Mouse (Mus musculus) hindbrain, postnatal 0 days (tissue): ENCODE results near the gene Fam184b. TPM values are rescaled to one million over a fixed set of nuclear protein-coding genes. Genes with fewer than 3 reads are reported as not detected.
A peak's percentile ranks its signal among the peaks of the same experiment; 100 is the strongest.

ENCODE experiments used
- ATAC-seq: fragments of 200-750 bp; cut with Nextera tagmentation; 2 replicates; pipeline ENCODE4 v1.8.0; 2017; ENCODE audit warnings: mild to moderate bottlenecking, moderate TSS enrichment, moderate library complexity
- DNase-seq: peaks from one replicate; pipeline ENCODE4 v3.0.0-alpha.2; 2015; ENCODE audit warnings: low spot score
- H3K27ac ChIP-seq: fragments of 300-500 bp; sonication (generic); 2 replicates; pipeline ENCODE4 v1.5.1; 2014; ENCODE audit warnings: mild to moderate bottlenecking
- H3K27me3 ChIP-seq: fragments of 300-500 bp; sonication (generic); 2 replicates; pipeline ENCODE4 v1.6.1; 2014; ENCODE audit warnings: low read length, mixed read lengths; ENCODE audit not compliant: insufficient read depth
- H3K36me3 ChIP-seq: fragments of 300-500 bp; sonication (generic); 2 replicates; pipeline ENCODE4 v1.6.1; 2014; ENCODE audit warnings: low read length, mixed read lengths; ENCODE audit not compliant: insufficient read depth
- H3K4me1 ChIP-seq: fragments of 300-500 bp; sonication (generic); 2 replicates; pipeline ENCODE4 v1.6.1; 2014; ENCODE audit warnings: antibody characterized with exemption, low read length, mixed read lengths; ENCODE audit not compliant: insufficient read depth
- H3K4me2 ChIP-seq: fragments of 300-500 bp; sonication (generic); 2 replicates; pipeline ENCODE4 v1.6.1; 2014; ENCODE audit warnings: low read depth, mild to moderate bottlenecking, low read length, moderate library complexity, mixed read lengths
- H3K4me3 ChIP-seq: fragments of 300-500 bp; sonication (generic); 2 replicates; pipeline ENCODE4 v1.5.1; 2014; ENCODE audit warnings: low read length
- H3K9ac ChIP-seq: fragments of 300-500 bp; sonication (generic); replicated peaks from 2 replicates; pipeline ENCODE4 v1.6.1; 2014; ENCODE audit warnings: mild to moderate bottlenecking, low read length, moderate library complexity, mixed read lengths
- H3K9me3 ChIP-seq: fragments of 300-500 bp; sonication (generic); 2 replicates; pipeline ENCODE4 v1.6.1; 2016; ENCODE audit warnings: low read length, mixed read lengths
- CTCF ChIP-seq: IDR thresholded peaks from 2 replicates; pipeline ENCODE4 v1.5.1; 2016; ENCODE audit warnings: antibody characterized with exemption, control low read depth, low read depth
- WGBS: fragments of 180-500 bp; shearing (Covaris S2); extraction: QIAGEN DNeasy Blood & Tissue Kit; methylation state at CpG from one replicate; pipeline ENCODE4 v1.1.7; 2014; 5-methylcytosine and 5-hydroxymethylcytosine counted together
- polyA plus RNA-seq: library from polyadenylated mRNA; unstranded; fragments of >200 nt; fragmentation: Nextera tagmentation; extraction: Ambion mirVana; gene quantifications from 2 replicates; pipeline ENCODE4 v1.2.1, GENCODE M21; 2015
- total RNA-seq: library from RNA; depleted of rRNA; stranded (reverse); fragments of >200 nt; gene quantifications from 2 replicates; pipeline ENCODE4 v1.2.3, GENCODE M21; 2014

Gene Fam184b
- total and polyA plus RNA-seq, 2 experiments from 2014 or later, result 15.1 to 15.3 TPM

DNA sequence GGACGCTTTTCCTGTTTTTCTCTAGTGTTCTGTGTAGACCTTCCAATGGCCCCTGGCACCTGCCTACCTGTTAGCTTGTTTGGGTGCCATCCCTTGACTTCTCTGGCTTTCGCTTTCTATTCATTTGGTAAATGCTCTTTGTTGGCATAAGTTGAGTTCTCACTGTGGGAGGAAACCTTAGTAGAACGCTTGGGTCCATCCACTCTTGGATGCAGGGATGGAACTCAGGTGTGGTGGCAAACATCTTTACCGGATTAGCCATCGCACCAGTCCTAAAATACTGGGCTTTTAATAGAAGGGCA is 118.7 kb downstream of the Fam184b start:
- DNase-seq (no peak), ATAC-seq (no peak)
- Histone ChIP-seq H3K36me3 (peaks cover 10% of the 10 kb centered on the region), H3K27ac (no peak overlapping the region; the same call in 1 of the 2 replicates), H3K4me1 (peaks cover 8% of the 10 kb centered on the region), H3K4me3 (peak overlapping the region; percentile 97), H3K9ac (peak overlapping the region; percentile 86), H3K27me3 (no peaks in the 10 kb centered on the region), H3K9me3 (no peaks in the 10 kb centered on the region), H3K4me2 (peak overlapping the region; percentile 95)
- TF ChIP-seq CTCF, result no peak
- 2% methylated on average over 5 of the region's 5 CpGs for WGBS

DNA sequence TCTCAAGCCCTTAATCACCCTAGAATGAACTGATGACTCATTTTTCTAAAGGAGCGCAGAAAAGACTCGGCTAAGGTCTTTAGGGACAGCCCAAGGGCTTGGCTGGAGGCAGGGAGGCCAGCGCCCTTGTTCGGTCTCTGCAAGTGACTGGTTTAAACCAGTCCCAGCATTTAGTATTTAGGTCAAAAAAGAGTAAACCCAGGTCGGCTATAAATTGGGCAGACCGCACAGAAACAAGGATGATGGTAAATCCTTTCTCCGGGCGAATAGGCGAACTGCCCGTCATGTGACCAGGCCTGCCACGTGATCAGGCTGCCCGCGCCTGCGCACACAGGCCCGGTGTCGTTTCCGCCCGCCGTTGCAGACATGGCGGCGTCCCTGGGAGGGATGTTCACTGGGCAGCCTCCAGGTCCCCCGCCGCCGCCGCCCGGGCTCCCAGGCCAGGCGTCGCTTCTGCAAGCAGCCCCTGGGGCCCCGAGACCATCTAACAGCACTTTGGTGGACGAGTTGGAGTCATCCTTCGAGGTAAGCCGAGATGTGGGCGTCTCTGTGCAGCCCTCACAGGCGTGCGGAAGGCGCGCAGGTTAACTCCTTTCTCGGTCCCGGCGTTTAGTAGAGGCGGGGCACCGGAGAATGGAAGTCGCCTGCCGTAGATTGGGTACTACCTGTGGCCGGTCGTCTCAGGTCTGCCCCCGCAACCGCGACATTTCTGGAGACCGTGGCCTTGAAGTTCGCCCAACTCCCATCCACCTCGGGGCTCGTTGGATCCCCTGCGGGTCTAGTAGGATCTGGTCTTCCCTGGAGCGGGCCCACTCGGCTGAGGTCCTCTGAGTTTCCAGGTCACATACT is 119.2 kb downstream of the Fam184b start, which contains the start of gene Med28:
Gene Med28, plus strand, starts transcription at position 270 of the 849 bp plus-strand sequence.
- Histone ChIP-seq H3K4me3 (peak within 1 kb of the TSS; percentile 97), H3K4me1 (peaks cover 8% of the 10 kb centered on the region), H3K36me3 (peaks cover 4% of the 10 kb centered on the region), H3K9ac (peak within 1 kb of the TSS; percentile 86), H3K27ac (peak within 1 kb of the TSS; percentile 80), H3K4me2 (peak within 1 kb of the TSS; percentile 95), H3K27me3 (no peaks in the 10 kb centered on the region), H3K9me3 (no peaks in the 10 kb centered on the region)
- 0 out of 2 replicates have a peak, but pooled peaks have one; percentile 9 for TF ChIP-seq CTCF
- 1% methylated on average over 56 of the region's 56 CpGs for WGBS
- DNase-seq (peak; percentile 95), ATAC-seq (peak; percentile 97)

DNA sequence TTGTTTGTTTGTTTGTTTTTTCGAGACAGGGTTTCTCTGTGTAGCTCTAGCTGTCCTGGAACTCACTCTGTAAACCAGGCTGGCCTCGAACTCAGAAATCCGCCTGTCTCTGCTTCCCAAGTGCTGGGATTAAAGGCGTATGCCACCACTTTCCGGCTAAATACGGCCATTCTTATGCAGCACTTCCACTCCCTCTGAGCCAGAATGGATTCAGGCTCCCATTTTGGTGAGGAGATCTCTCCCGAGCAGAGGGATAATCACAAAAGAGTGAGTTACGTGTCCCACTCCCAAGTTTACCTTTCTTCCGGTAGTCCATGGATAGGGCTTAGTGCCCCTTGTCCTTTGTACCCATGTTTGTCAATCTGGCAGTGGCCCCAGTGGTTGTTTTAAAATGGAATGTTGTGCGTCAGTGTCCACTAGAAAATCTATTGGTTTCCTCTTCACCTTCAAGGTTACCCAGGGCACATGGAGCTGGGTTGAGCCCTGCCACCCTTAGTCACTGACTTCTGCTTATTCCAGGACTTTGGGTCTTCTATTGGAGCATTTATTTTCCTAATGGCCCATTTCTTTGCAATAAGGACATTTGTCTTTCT is 124.2 kb downstream of the Fam184b start:
- no peaks in the 10 kb centered on the region; the same call in 1 of the 2 replicates for H3K4me1 ChIP-seq

GRCm38 (mm10) chr5:45514599-45514998 is 124.8 kb downstream of the Fam184b start:
- no peak for DNase-seq
- WGBS, result 86% methylated on average over 1 of the region's 1 CpGs
- no peak for TF ChIP-seq CTCF
- no peak overlapping the region for H3K4me3 ChIP-seq
- H3K9ac ChIP-seq, result no peak overlapping the region
- peaks cover 9% of the 10 kb centered on the region; the same call in 1 of the 2 replicates for H3K36me3 ChIP-seq
- H3K27ac ChIP-seq, result no peak overlapping the region
- H3K9me3 ChIP-seq, result no peaks in the 10 kb centered on the region
- no peaks in the 10 kb centered on the region for H3K27me3 ChIP-seq
- ATAC-seq, result no peak
- H3K4me2 ChIP-seq, result no peak overlapping the region
- no peaks in the 10 kb centered on the region; the same call in 1 of the 2 replicates for H3K4me1 ChIP-seq

More for the DNA sequence above, 124.2 kb downstream of the Fam184b start:
- no peak for ATAC-seq
- WGBS, result 92% methylated on average over 10 of the region's 10 CpGs
- Histone ChIP-seq H3K36me3 (peaks cover 9% of the 10 kb centered on the region; the same call in 1 of the 2 replicates), H3K4me3 (no peak overlapping the region), H3K4me2 (no peak overlapping the region), H3K9ac (no peak overlapping the region), H3K27me3 (no peaks in the 10 kb centered on the region), H3K27ac (no peak overlapping the region), H3K9me3 (no peaks in the 10 kb centered on the region)
- DNase-seq, result no peak
- TF ChIP-seq CTCF, result no peak

GRCm38 (mm10) chr5:45513511-45513910 is 125.9 kb downstream of the Fam184b start:
- no peaks in the 10 kb centered on the region for H3K27me3 ChIP-seq
- no peak overlapping the region for H3K9ac ChIP-seq
- DNase-seq (no peak), ATAC-seq (no peak)
- no peak overlapping the region for H3K4me2 ChIP-seq
- H3K9me3 ChIP-seq, result no peaks in the 10 kb centered on the region
- H3K4me3 ChIP-seq, result no peak overlapping the region
- no peak for TF ChIP-seq CTCF
- no peaks in the 10 kb centered on the region for H3K4me1 ChIP-seq
- H3K36me3 ChIP-seq, result peaks cover 9% of the 10 kb centered on the region; the same call in 1 of the 2 replicates
- 96% methylated on average over 2 of the region's 2 CpGs for WGBS
- H3K27ac ChIP-seq, result no peak overlapping the region

GRCm38 (mm10) chr5:45512908-45513307 is 126.5 kb downstream of the Fam184b start:
- no peaks in the 10 kb centered on the region for H3K9me3 ChIP-seq
- H3K4me3 ChIP-seq, result no peak overlapping the region
- 94% methylated on average over 6 of the region's 6 CpGs for WGBS
- no peak for TF ChIP-seq CTCF
- H3K27me3 ChIP-seq, result no peaks in the 10 kb centered on the region
- no peaks in the 10 kb centered on the region for H3K4me1 ChIP-seq
- ATAC-seq (no peak), DNase-seq (no peak)
- H3K9ac ChIP-seq, result no peak overlapping the region
- no peak overlapping the region for H3K4me2 ChIP-seq
- peaks cover 9% of the 10 kb centered on the region; the same call in 1 of the 2 replicates for H3K36me3 ChIP-seq
- H3K27ac ChIP-seq, result no peak overlapping the region
